Comparison of ENCODE assay signal across 24 mouse cellular contexts in genomic region chr6:135745606-135746005, GRCm38 (mm10).
"Had no signal": no experiment of that assay in that cellular context is flagged by ENCODE, and none has a peak within 500 bp of the region (broad histone marks: within the 10 kb centered on the region; RNA-seq: fewer than 3 reads in every experiment).

No protein-coding gene starts in this region.

- H3K4me2 ChIP-seq: intestine, embryonic 15.5 days; limb, embryonic 12.5 days; limb, embryonic 15.5 days; liver, embryonic 11.5 days; lung, embryonic 15.5 days; midbrain, embryonic 13.5 days; neural tube, embryonic 13.5 days had no signal

- H3K4me3 ChIP-seq: intestine, embryonic 15.5 days; left cerebral cortex, adult 2 months; limb, embryonic 12.5 days; limb, embryonic 15.5 days; lung, embryonic 15.5 days; megakaryocyte, embryonic 14.5 days; midbrain, embryonic 10.5 days; midbrain, embryonic 13.5 days; myocyte; neural tube, embryonic 13.5 days had no signal

- H3K9ac ChIP-seq: intestine, embryonic 15.5 days; limb, embryonic 12.5 days; limb, embryonic 15.5 days; liver, embryonic 14.5 days; liver, postnatal 0 days; lung, embryonic 15.5 days; midbrain, embryonic 13.5 days; neural tube, embryonic 13.5 days had no signal

- DNase-seq: layer of hippocampus, adult 9-11 months; layer of hippocampus, postnatal 36 days; left cerebral cortex, postnatal 4 days; liver, postnatal 0 days; lung, postnatal 10 days; lung, postnatal 36 days; thymus, adult 2 months; thymus, postnatal 14 days; thymus, postnatal 4 days had no signal

- H3K9me3 ChIP-seq: intestine, embryonic 15.5 days; limb, embryonic 12.5 days; limb, embryonic 15.5 days; lung, embryonic 15.5 days; megakaryocyte, embryonic 14.5 days; midbrain, embryonic 10.5 days; midbrain, embryonic 13.5 days; neural tube, embryonic 13.5 days had no signal

- H3K4me1 ChIP-seq: intestine, embryonic 15.5 days; limb, embryonic 12.5 days; limb, embryonic 15.5 days; lung, embryonic 15.5 days; megakaryocyte, embryonic 14.5 days had no signal

- H3K27me3 ChIP-seq: intestine, embryonic 15.5 days; limb, embryonic 15.5 days; lung, embryonic 15.5 days; megakaryocyte, embryonic 14.5 days; midbrain, embryonic 13.5 days; neural tube, embryonic 13.5 days had no signal

- H3K36me3 ChIP-seq: intestine, embryonic 15.5 days; limb, embryonic 12.5 days; limb, embryonic 15.5 days; lung, embryonic 15.5 days; midbrain, embryonic 10.5 days; midbrain, embryonic 13.5 days; neural tube, embryonic 13.5 days had no signal

- ATAC-seq: hindbrain, embryonic 16.5 days; intestine, embryonic 15.5 days; liver, postnatal 0 days; midbrain, embryonic 13.5 days; midbrain, embryonic 16.5 days had no signal

- H3K27ac ChIP-seq: intestine, embryonic 15.5 days; kidney, postnatal 0 days; left cerebral cortex, adult 2 months; limb, embryonic 12.5 days; limb, embryonic 15.5 days; liver, embryonic 14.5 days; lung, embryonic 15.5 days; midbrain, embryonic 10.5 days; midbrain, embryonic 13.5 days; neural tube, embryonic 13.5 days had no signal
